12 mouse cellular contexts compared by ENCODE assay signal in the genomic region with DNA sequence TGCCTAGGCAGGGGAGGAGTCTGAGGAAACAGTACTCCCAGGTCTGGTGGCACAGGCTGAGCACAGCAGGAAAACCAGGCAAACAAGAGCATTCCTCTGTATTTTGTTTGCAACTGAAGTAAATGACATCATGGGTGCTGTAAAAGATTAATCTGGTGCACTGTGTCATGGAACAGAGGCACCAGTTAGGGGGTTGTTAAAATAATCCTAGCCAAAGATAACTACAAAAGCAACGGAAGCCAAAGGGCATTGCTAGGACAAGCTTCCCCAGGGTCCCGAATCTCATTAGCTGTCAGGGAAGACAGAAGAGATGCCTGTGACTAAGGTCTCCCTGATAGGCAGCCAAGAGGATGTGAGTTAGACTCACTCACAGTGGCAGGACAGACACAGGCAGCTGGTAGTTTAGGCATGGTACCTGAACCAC. TPM values are rescaled to one million over a fixed set of nuclear protein-coding genes. Genes with fewer than 3 reads are reported as not detected.
DNase-seq lines count a peak whose midpoint lies in the region; ATAC-seq and TF ChIP-seq lines count a peak whose summit lies in the region.
"Had no signal": no experiment of that assay in that cellular context is flagged by ENCODE, and none has a peak within 500 bp of the region (broad histone marks: within the 10 kb centered on the region; RNA-seq: fewer than 3 reads in every experiment).

No protein-coding gene starts in this region.

- no peak overlapping the region for H3K9ac ChIP-seq in lung, embryonic 14.5 days
- H3K9ac ChIP-seq in heart, embryonic 11.5 days (ENCODE audit: low read depth, low read length): peak overlapping the region; percentile 16; the same call in 1 of the 2 replicates
- H3K9ac ChIP-seq in kidney, embryonic 14.5 days (ENCODE audit: low read depth, low read length): no peak overlapping the region
- H3K9ac ChIP-seq: forebrain, embryonic 12.5 days; hindbrain, embryonic 15.5 days had no signal

- no peaks in the 10 kb centered on the region for H3K9me3 ChIP-seq in lung, embryonic 14.5 days (ENCODE audit: low read depth, low read length)
- H3K9me3 ChIP-seq in heart, embryonic 11.5 days (replicated peaks; ENCODE audit: control insufficient read depth, low read length): no peaks in the 10 kb centered on the region
- no peaks in the 10 kb centered on the region for H3K9me3 ChIP-seq in kidney, embryonic 14.5 days (ENCODE audit: control insufficient read depth, low read length)
- H3K9me3 ChIP-seq: forebrain, embryonic 12.5 days; hindbrain, embryonic 15.5 days had no signal

- no peak overlapping the region for H3K4me3 ChIP-seq in lung, embryonic 14.5 days (ENCODE audit: low read depth, low read length)
- H3K4me3 ChIP-seq in heart, embryonic 11.5 days (ENCODE audit: low read depth, low read length): no peak overlapping the region
- H3K4me3 ChIP-seq in kidney, embryonic 14.5 days (ENCODE audit: low read length): no peak overlapping the region
- H3K4me3 ChIP-seq: forebrain, embryonic 12.5 days; hindbrain, embryonic 15.5 days; myocyte had no signal

- no peak for ATAC-seq in lung, embryonic 14.5 days (ENCODE audit: insufficient read depth)
- ATAC-seq in heart, embryonic 11.5 days (replicated peaks; ENCODE audit: insufficient number of reproducible peaks, low FRiP score, low TSS enrichment): no peak
- ATAC-seq in kidney, embryonic 14.5 days (ENCODE audit: low FRiP score, low TSS enrichment): no peak

- TF ChIP-seq CTCF in lung, embryonic 14.5 days (IDR thresholded peaks at IDR 0.05; ENCODE audit: low read depth): no peak

- H3K27me3 ChIP-seq in lung, embryonic 14.5 days (ENCODE audit: insufficient read depth, low read length): no peaks in the 10 kb centered on the region
- H3K27me3 ChIP-seq in heart, embryonic 11.5 days (ENCODE audit: control insufficient read depth, insufficient read depth, low read length): no peaks in the 10 kb centered on the region
- no peaks in the 10 kb centered on the region for H3K27me3 ChIP-seq in kidney, embryonic 14.5 days (ENCODE audit: control insufficient read depth, insufficient read depth, low read length)
- H3K27me3 ChIP-seq: forebrain, embryonic 12.5 days had no signal

- H3K27ac ChIP-seq in lung, embryonic 14.5 days (ENCODE audit: low read depth): peak overlapping the region; percentile 6; the same call in 1 of the 2 replicates
- peak overlapping the region; percentile 90 for H3K27ac ChIP-seq in heart, embryonic 11.5 days (ENCODE audit: low read depth, low read length)
- peak overlapping the region; percentile 24; the same call in 1 of the 2 replicates for H3K27ac ChIP-seq in kidney, embryonic 14.5 days (ENCODE audit: low read depth, low read length)
- H3K27ac ChIP-seq: forebrain, embryonic 12.5 days; hindbrain, embryonic 15.5 days had no signal

- WGBS in lung, embryonic 14.5 days: 6% methylated on average over 2 of the region's 2 CpGs
- WGBS in heart, embryonic 11.5 days (ENCODE audit: insufficient replicate concordance): 8% methylated on average over 2 of the region's 2 CpGs
- WGBS in kidney, embryonic 14.5 days: 6% methylated on average over 2 of the region's 2 CpGs

- H3K4me2 ChIP-seq in lung, embryonic 14.5 days: no peak overlapping the region
- no peak overlapping the region for H3K4me2 ChIP-seq in heart, embryonic 11.5 days
- H3K4me2 ChIP-seq in kidney, embryonic 14.5 days (replicated peaks; ENCODE audit: low read depth, low read length): no peak overlapping the region
- H3K4me2 ChIP-seq: forebrain, embryonic 12.5 days; hindbrain, embryonic 15.5 days had no signal

- no peaks in the 10 kb centered on the region for H3K36me3 ChIP-seq in lung, embryonic 14.5 days (ENCODE audit: insufficient read depth)
- H3K36me3 ChIP-seq in heart, embryonic 11.5 days (ENCODE audit: control insufficient read depth, insufficient read depth, low read length): no peaks in the 10 kb centered on the region
- H3K36me3 ChIP-seq in kidney, embryonic 14.5 days (ENCODE audit: control insufficient read depth, insufficient read depth, low read length): no peaks in the 10 kb centered on the region
- H3K36me3 ChIP-seq: forebrain, embryonic 12.5 days; hindbrain, embryonic 15.5 days had no signal

- no peaks in the 10 kb centered on the region; the same call in 1 of the 2 replicates for H3K4me1 ChIP-seq in lung, embryonic 14.5 days (ENCODE audit: insufficient read depth)
- H3K4me1 ChIP-seq in heart, embryonic 11.5 days (ENCODE audit: control insufficient read depth, insufficient read depth, low read length): peaks cover 30% of the 10 kb centered on the region
- peaks cover 23% of the 10 kb centered on the region for H3K4me1 ChIP-seq in kidney, embryonic 14.5 days (ENCODE audit: control insufficient read depth, insufficient read depth, low read length)

- DNase-seq in lung, embryonic 14.5 days: peak; percentile 42
- DNase-seq in lung, postnatal 4 days: no peak
- DNase-seq in yolk sac, embryonic 10.5 days (ENCODE audit: low spot score): peak; percentile 85
- DNase-seq in layer of hippocampus, adult 8-10 months (ENCODE audit: low spot score in 2 of 2): no peak
- no peak for DNase-seq in spleen, adult 18-20 months
- DNase-seq: cerebellum, adult 11 months; thymus, postnatal 14 days had no signal

RNA-seq across cellular contexts. Expression of gene Hint1, which starts 14.9 kb away (rescaled TPM):
- 690 and 743 TPM in 2 replicates for polyA plus RNA-seq in lung, embryonic 14.5 days (2014; fragmentation: Nextera tagmentation; extraction: Ambion mirVana)
- polyA plus RNA-seq in heart, embryonic 11.5 days (2014; fragmentation: Nextera tagmentation; extraction: Ambion mirVana): 632 and 639 TPM in 2 replicates
- 720 and 912 TPM in 2 replicates for polyA plus RNA-seq in kidney, embryonic 14.5 days (2014; fragmentation: Nextera tagmentation; extraction: Ambion mirVana)
- 100 to 1,000 TPM; 219 to 289 (median 258) TPM for total RNA-seq in layer of hippocampus, adult 8-10 months (2022)

RNA-seq across cellular contexts. Expression of gene Lyrm7, which starts 20.3 kb away (rescaled TPM):
- polyA plus RNA-seq in lung, embryonic 14.5 days (2014; fragmentation: Nextera tagmentation; extraction: Ambion mirVana): 7.9 and 8.0 TPM in 2 replicates
- 16.5 and 19.1 TPM in 2 replicates for polyA plus RNA-seq in heart, embryonic 11.5 days (2014; fragmentation: Nextera tagmentation; extraction: Ambion mirVana)
- 6.7 and 9.6 TPM in 2 replicates for polyA plus RNA-seq in kidney, embryonic 14.5 days (2014; fragmentation: Nextera tagmentation; extraction: Ambion mirVana)
- 10 to 100 TPM; 28.0 to 34.3 (median 30.4) TPM for total RNA-seq in layer of hippocampus, adult 8-10 months (2022)

RNA-seq across cellular contexts. Expression of gene Gpx3, which starts 21.2 kb away (rescaled TPM):
- 144 and 164 TPM in 2 replicates for polyA plus RNA-seq in lung, embryonic 14.5 days (2014; fragmentation: Nextera tagmentation; extraction: Ambion mirVana)
- 1,579 and 1,713 TPM in 2 replicates for polyA plus RNA-seq in heart, embryonic 11.5 days (2014; fragmentation: Nextera tagmentation; extraction: Ambion mirVana)
- 83.0 and 101 TPM in 2 replicates for polyA plus RNA-seq in kidney, embryonic 14.5 days (2014; fragmentation: Nextera tagmentation; extraction: Ambion mirVana)
- total RNA-seq in layer of hippocampus, adult 8-10 months (2022): 1 to 10 TPM; 4.4 to 8.8 (median 5.1) TPM

Comparison
In these comparisons a context has a peak if more than half of its experiments do, and no peak if none do; other contexts are left out.
1. DNase-seq: peak in lung, embryonic 14.5 days (single experiment) and yolk sac, embryonic 10.5 days (single experiment); none in lung, postnatal 4 days (0 of 2), layer of hippocampus, adult 8-10 months (0 of 2) and spleen, adult 18-20 months (0 of 2).
2. H3K27ac ChIP-seq: peak in every context shown above with its lines; median percentile 90 in heart, embryonic 11.5 days; 24 in kidney, embryonic 14.5 days; 6 in lung, embryonic 14.5 days.